ENCODE assay signal across 16 mouse cellular contexts in the genomic region with DNA sequence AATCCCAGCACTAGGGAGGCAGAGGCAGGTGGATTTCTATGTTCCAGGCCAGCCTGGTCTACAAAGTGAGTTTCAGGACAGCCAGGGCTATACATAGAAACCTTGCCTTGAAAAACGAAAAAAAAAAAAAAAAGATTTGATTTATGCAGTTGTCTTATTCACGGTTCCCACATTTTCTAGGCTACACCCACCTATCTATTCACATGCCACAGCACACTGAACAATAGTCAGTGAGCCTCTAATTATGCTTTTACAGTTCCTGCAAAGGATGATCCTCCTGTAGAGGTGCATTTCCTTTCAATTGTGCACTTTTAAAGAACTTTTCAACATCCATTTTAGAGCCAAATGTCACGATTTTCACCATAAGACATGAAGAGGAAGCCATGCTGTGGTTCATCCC.
"Had no signal": no experiment of that assay in that cellular context is flagged by ENCODE, and none has a peak within 500 bp of the region (broad histone marks: within the 10 kb centered on the region; RNA-seq: fewer than 3 reads in every experiment).

No protein-coding gene starts in this region.

- ATAC-seq: hindbrain, postnatal 0 days; intestine, embryonic 16.5 days; liver, embryonic 12.5 days had no signal

- DNase-seq: gastrocnemius, postnatal 14 days; gastrocnemius, postnatal 36 days; heart, adult 2 months; heart, postnatal 10 days; heart, postnatal 4 days; kidney, adult 11 months; kidney, adult 2 months; kidney, adult 9 months; kidney, postnatal 14 days; kidney, postnatal 36 days; layer of hippocampus, adult 9-11 months; layer of hippocampus, postnatal 36 days; left cerebral cortex, postnatal 4 days had no signal
